Mouse (Mus musculus): ENCODE results near the gene Txlnb. TPM values are rescaled to one million over a fixed set of nuclear protein-coding genes. Genes with fewer than 3 reads are reported as not detected.
"Not testable (repeated sequence)": the region's sequence is repeated elsewhere in the genome, so short reads cannot be mapped to it uniquely, and the experiment has no call there.

The Txlnb gene
- total and polyA plus RNA-seq, 2 experiments from 2014 or later: 0.57 to 1.4 TPM

- Histone ChIP-seq H3K27ac (ENCODE audit: low read depth, low read length) (no peak overlapping the region), H3K9me3 (ENCODE audit: low read length) (no peaks in the 10 kb centered on the region), H3K4me1 (ENCODE audit: insufficient read depth, low read length) (no peaks in the 10 kb centered on the region), H3K27me3 (ENCODE audit: insufficient read depth, low read length) (no peaks in the 10 kb centered on the region), H3K4me2 (ENCODE audit: low read depth, low read length, poor library complexity, severe bottlenecking) (no peak overlapping the region), H3K36me3 (ENCODE audit: insufficient read depth, low read length) (no peaks in the 10 kb centered on the region), H3K9ac (replicated peaks; ENCODE audit: low read length, poor library complexity, severe bottlenecking) (no peak overlapping the region), H3K4me3 (ENCODE audit: low read depth, low read length) (no peak overlapping the region)
- ATAC-seq (ENCODE audit: low FRiP score) (no peak), DNase-seq (ENCODE audit: low spot score) (no peak)
- no peak for TF ChIP-seq CTCF (IDR thresholded peaks at IDR 0.05)
- 96% methylated on average over 8 of the region's 8 CpGs for WGBS
Measured at GRCm38 (mm10) chr10:17762946-17763345, 33.1 kb upstream of the Txlnb start.

GRCm38 (mm10) chr10:17769856-17770255 is 26.2 kb upstream of the Txlnb start:
- no peak overlapping the region for H3K27ac ChIP-seq (ENCODE audit: low read depth, low read length)
- no peak for ATAC-seq (ENCODE audit: low FRiP score)
- H3K4me1 ChIP-seq (ENCODE audit: insufficient read depth, low read length): no peaks in the 10 kb centered on the region
- no peak for TF ChIP-seq CTCF (IDR thresholded peaks at IDR 0.05)
- no peak overlapping the region for H3K9ac ChIP-seq (replicated peaks; ENCODE audit: low read length, poor library complexity, severe bottlenecking)
- 86% methylated on average over 5 of the region's 5 CpGs for WGBS
- H3K9me3 ChIP-seq (ENCODE audit: low read length): no peaks in the 10 kb centered on the region
- H3K4me2 ChIP-seq (ENCODE audit: low read depth, low read length, poor library complexity, severe bottlenecking): no peak overlapping the region
- no peak for DNase-seq (ENCODE audit: low spot score)
- H3K4me3 ChIP-seq (ENCODE audit: low read depth, low read length): no peak overlapping the region
- no peaks in the 10 kb centered on the region for H3K27me3 ChIP-seq (ENCODE audit: insufficient read depth, low read length)
- no peaks in the 10 kb centered on the region for H3K36me3 ChIP-seq (ENCODE audit: insufficient read depth, low read length)

- Histone ChIP-seq H3K27ac (ENCODE audit: low read depth, low read length) (no peak overlapping the region), H3K4me1 (ENCODE audit: insufficient read depth, low read length) (no peaks in the 10 kb centered on the region), H3K4me2 (ENCODE audit: low read depth, low read length, poor library complexity, severe bottlenecking) (no peak overlapping the region), H3K9ac (replicated peaks; ENCODE audit: low read length, poor library complexity, severe bottlenecking) (no peak overlapping the region), H3K36me3 (ENCODE audit: insufficient read depth, low read length) (no peaks in the 10 kb centered on the region), H3K4me3 (ENCODE audit: low read depth, low read length) (no peak overlapping the region), H3K9me3 (ENCODE audit: low read length) (no peaks in the 10 kb centered on the region), H3K27me3 (ENCODE audit: insufficient read depth, low read length) (no peaks in the 10 kb centered on the region)
- ATAC-seq (ENCODE audit: low FRiP score): no peak
- 84% methylated on average over 10 of the region's 10 CpGs for WGBS
- no peak for DNase-seq (ENCODE audit: low spot score)
- no peak for TF ChIP-seq CTCF (IDR thresholded peaks at IDR 0.05)
Measured at GRCm38 (mm10) chr10:17772364-17772763, 23.7 kb upstream of the Txlnb start.

GRCm38 (mm10) chr10:17774366-17774765 is 21.7 kb upstream of the Txlnb start:
- peak; percentile 17; the same call in 1 of the 2 replicates for TF ChIP-seq CTCF (IDR thresholded peaks at IDR 0.05)
- 86% methylated on average over 3 of the region's 3 CpGs for WGBS

GRCm38 (mm10) chr10:17775079-17775478 is 20.9 kb upstream of the Txlnb start:
- no peak for ATAC-seq (ENCODE audit: low FRiP score)
- no peak for TF ChIP-seq CTCF (IDR thresholded peaks at IDR 0.05)
- WGBS: 84% methylated on average over 4 of the region's 4 CpGs

More at GRCm38 (mm10) chr10:17774366-17774765, 21.7 kb upstream of the Txlnb start:
- Histone ChIP-seq H3K4me2 (ENCODE audit: low read depth, low read length, poor library complexity, severe bottlenecking) (no peak overlapping the region), H3K36me3 (ENCODE audit: insufficient read depth, low read length) (no peaks in the 10 kb centered on the region), H3K27me3 (ENCODE audit: insufficient read depth, low read length) (no peaks in the 10 kb centered on the region), H3K4me1 (ENCODE audit: insufficient read depth, low read length) (no peaks in the 10 kb centered on the region), H3K9me3 (ENCODE audit: low read length) (no peaks in the 10 kb centered on the region), H3K27ac (ENCODE audit: low read depth, low read length) (no peak overlapping the region), H3K4me3 (ENCODE audit: low read depth, low read length) (no peak overlapping the region), H3K9ac (replicated peaks; ENCODE audit: low read length, poor library complexity, severe bottlenecking) (no peak overlapping the region)
- ATAC-seq (ENCODE audit: low FRiP score): no peak
- DNase-seq (ENCODE audit: low spot score): no peak

GRCm38 (mm10) chr10:17776684-17777083 is 19.3 kb upstream of the Txlnb start:
- WGBS: 71% methylated on average over 4 of the region's 4 CpGs
- not testable (repeated sequence) for H3K36me3 ChIP-seq (ENCODE audit: insufficient read depth, low read length); DNase-seq (ENCODE audit: low spot score); H3K27ac ChIP-seq (ENCODE audit: low read depth, low read length); H3K4me2 ChIP-seq (ENCODE audit: low read depth, low read length, poor library complexity, severe bottlenecking); H3K27me3 ChIP-seq (ENCODE audit: insufficient read depth, low read length); H3K9me3 ChIP-seq (ENCODE audit: low read length); ATAC-seq (ENCODE audit: low FRiP score); H3K4me1 ChIP-seq (ENCODE audit: insufficient read depth, low read length); H3K4me3 ChIP-seq (ENCODE audit: low read depth, low read length); H3K9ac ChIP-seq (replicated peaks; ENCODE audit: low read length, poor library complexity, severe bottlenecking)

More at GRCm38 (mm10) chr10:17775079-17775478, 20.9 kb upstream of the Txlnb start:
- H3K4me3 ChIP-seq (ENCODE audit: low read depth, low read length): no peak overlapping the region
- H3K27ac ChIP-seq (ENCODE audit: low read depth, low read length): no peak overlapping the region
- H3K4me2 ChIP-seq (ENCODE audit: low read depth, low read length, poor library complexity, severe bottlenecking): no peak overlapping the region
- no peaks in the 10 kb centered on the region for H3K27me3 ChIP-seq (ENCODE audit: insufficient read depth, low read length)
- no peaks in the 10 kb centered on the region for H3K9me3 ChIP-seq (ENCODE audit: low read length)
- no peak for DNase-seq (ENCODE audit: low spot score)
- H3K9ac ChIP-seq (replicated peaks; ENCODE audit: low read length, poor library complexity, severe bottlenecking): no peak overlapping the region
- no peaks in the 10 kb centered on the region for H3K4me1 ChIP-seq (ENCODE audit: insufficient read depth, low read length)
- H3K36me3 ChIP-seq (ENCODE audit: insufficient read depth, low read length): no peaks in the 10 kb centered on the region
